Mouse (Mus musculus) heart, postnatal 14 days (tissue): ENCODE measurements around the gene Sult1d1. TPM values are rescaled to one million over a fixed set of nuclear protein-coding genes. Genes with fewer than 3 reads are reported as not detected.
"Not testable (repeated sequence)": the region's sequence is repeated elsewhere in the genome, so short reads cannot be mapped to it uniquely, and the experiment has no call there.

Experiments
- DNase-seq, 2 experiments: peaks; one replicate each; pipeline ENCODE4 v3.0.0; 2021 to 2022
- intact Hi-C: fragments of 180-260 bp; cut with DNase I; formaldehyde crosslinking; loops from one replicate; pipeline ENCODE4 v1.15.1; 2025
- long read RNA-seq, 2 experiments: library from polyadenylated mRNA; stranded (forward); transcript quantifications; one replicate each; pipeline ENCODE4 v2.0.0; 2021
- total RNA-seq, 2 experiments: library from RNA; stranded (reverse); gene quantifications; 2 replicates each; pipeline ENCODE4 v1.2.3; 2021

The Sult1d1 gene
- under 1 TPM in 1 of 2 experiments, not detected in 1; 0.36 TPM for total RNA-seq
- long read RNA-seq, experiment 1, result 0 reads
- long read RNA-seq, experiment 2, result 0 reads

GRCm38 (mm10) chr5:87568845-87569244 lies at the start of gene Sult1d1:
TSS of gene Sult1d1 (minus strand) at chr5:87569027.
- DNase-seq, result no peak
- intact Hi-C loops, result no loop called here

- no peak for DNase-seq
- intact Hi-C loops, result no loop called here
Measured at GRCm38 (mm10) chr5:87615128-87615390, 46.2 kb upstream of the Sult1d1 start.

- intact Hi-C loops, result no loop called here
- no peak for DNase-seq
Measured at GRCm38 (mm10) chr5:87614364-87615127, 45.7 kb upstream of the Sult1d1 start.

GRCm38 (mm10) chr5:87601018-87601417 lies 32.2 kb upstream of the Sult1d1 start:
- DNase-seq, result peak in 1 of 2 experiments; percentile 1
- intact Hi-C loops, result no loop called here

GRCm38 (mm10) chr5:87597891-87598290 lies 29.1 kb upstream of the Sult1d1 start:
- no peak for DNase-seq
- intact Hi-C loops, result no loop called here

GRCm38 (mm10) chr5:87591494-87591893 lies 22.7 kb upstream of the Sult1d1 start, which contains the start of gene Sult1e1:
TSS of gene Sult1e1 (minus strand) at chr5:87591594.
- DNase-seq, result no peak
- intact Hi-C loops, result no loop called here

GRCm38 (mm10) chr5:87589916-87590315 lies 21.1 kb upstream of the Sult1d1 start:
- intact Hi-C loops, result no loop called here
- DNase-seq, result no peak

GRCm38 (mm10) chr5:87580389-87580788 lies 11.6 kb upstream of the Sult1d1 start:
- intact Hi-C loops, result no loop called here
- DNase-seq, result no peak

- DNase-seq, result no peak
- intact Hi-C loops, result no loop called here
Measured at GRCm38 (mm10) chr5:87574174-87574573, 5.3 kb upstream of the Sult1d1 start.

- intact Hi-C loops, result no loop called here
- DNase-seq, result no peak
Measured at GRCm38 (mm10) chr5:87573490-87573889, 4.7 kb upstream of the Sult1d1 start.

GRCm38 (mm10) chr5:87572781-87573180 lies 4.0 kb upstream of the Sult1d1 start:
- DNase-seq, result no peak
- intact Hi-C loops, result no loop called here

GRCm38 (mm10) chr5:87567306-87567705 lies 1.5 kb downstream of the Sult1d1 start:
- no peak for DNase-seq
- intact Hi-C loops, result no loop called here

GRCm38 (mm10) chr5:87562966-87563365 lies 5.9 kb downstream of the Sult1d1 start:
- no peak for DNase-seq
- intact Hi-C loops, result no loop called here

- no peak for DNase-seq
- intact Hi-C loops, result no loop called here
Measured at GRCm38 (mm10) chr5:87562526-87562925, 6.3 kb downstream of the Sult1d1 start.

- no peak for DNase-seq
- intact Hi-C loops, result no loop called here
Measured at GRCm38 (mm10) chr5:87560145-87560544, 8.7 kb downstream of the Sult1d1 start.

- no peak for DNase-seq
- intact Hi-C loops, result no loop called here
Measured at GRCm38 (mm10) chr5:87550935-87551334, 17.9 kb downstream of the Sult1d1 start.

- intact Hi-C loops, result no loop called here
- DNase-seq, result no peak
Measured at GRCm38 (mm10) chr5:87538111-87538510, 30.7 kb downstream of the Sult1d1 start, which contains the start of gene Sult1b1. TSS of gene Sult1b1 (minus strand) at chr5:87538195.

GRCm38 (mm10) chr5:87535994-87536644 lies 32.7 kb downstream of the Sult1d1 start:
- intact Hi-C loops, result no loop called here
- no peak for DNase-seq

- DNase-seq, result no peak
- intact Hi-C loops, result no loop called here
Measured at GRCm38 (mm10) chr5:87532288-87532687, 36.5 kb downstream of the Sult1d1 start.

- DNase-seq, intact Hi-C loops: not testable (repeated sequence)
Measured at GRCm38 (mm10) chr5:87523561-87523960, 45.3 kb downstream of the Sult1d1 start.

GRCm38 (mm10) chr5:87505776-87506458 lies 62.9 kb downstream of the Sult1d1 start:
- intact Hi-C loops, result loop anchor here (10.0 kb wide), 1 partner anchor 969 kb away; no protein-coding TSS in a partner anchor
- DNase-seq, result no peak
